Mouse (Mus musculus): ENCODE results near the gene Gm20850.
"Not testable (repeated sequence)": the region's sequence is repeated elsewhere in the genome, so short reads cannot be mapped to it uniquely, and the experiment has no call there.

Gene Gm20850

DNA sequence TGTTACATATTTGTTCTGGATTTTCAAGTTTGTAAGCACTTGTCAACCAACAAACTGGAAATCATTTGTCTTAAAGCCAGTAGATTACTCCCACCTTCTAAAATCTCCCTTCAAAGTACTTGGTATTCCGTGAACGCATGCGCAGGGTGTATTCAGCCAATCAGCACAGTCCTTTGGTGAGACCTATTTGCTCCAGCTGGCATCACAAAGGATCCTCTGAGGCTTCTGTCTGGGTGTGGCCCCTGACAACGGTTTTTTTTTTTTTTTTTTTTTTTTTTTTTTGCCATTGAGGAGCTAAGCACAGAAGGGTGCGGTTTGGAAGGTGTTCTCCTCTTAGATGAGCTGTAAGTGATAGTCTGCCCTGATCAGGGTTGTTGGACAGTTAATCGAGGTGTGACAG lies at the start of gene Gm20850:
Gene Gm20850 (plus strand): TSS at position 301 of the 400 bp plus-strand sequence.
- DNase-seq (ENCODE audit: low read depth, low spot score) = not testable (repeated sequence)
